Mouse (Mus musculus) megakaryocyte, embryonic 14.5 days (primary cell): ENCODE results near the gene Ano6.

ENCODE experiments used
- FLI1 ChIP-seq: IDR thresholded peaks from 2 replicates; pipeline ENCODE4 v1.6.1; 2012; ENCODE audit warnings: low read length, inconsistent platforms, mixed read lengths
- GATA1 ChIP-seq: IDR thresholded peaks from 3 replicates; pipeline ENCODE4 v1.6.1; 2012; ENCODE audit warnings: mixed read lengths, low read length, inconsistent platforms, borderline replicate concordance

GRCm38 (mm10) chr15:95969596-95969995, 179.0 kb downstream of the Ano6 start:
- TF ChIP-seq GATA1 (no peak), FLI1 (no peak)
